Mouse (Mus musculus): ENCODE results near the gene Hist1h2ak.

DNA sequence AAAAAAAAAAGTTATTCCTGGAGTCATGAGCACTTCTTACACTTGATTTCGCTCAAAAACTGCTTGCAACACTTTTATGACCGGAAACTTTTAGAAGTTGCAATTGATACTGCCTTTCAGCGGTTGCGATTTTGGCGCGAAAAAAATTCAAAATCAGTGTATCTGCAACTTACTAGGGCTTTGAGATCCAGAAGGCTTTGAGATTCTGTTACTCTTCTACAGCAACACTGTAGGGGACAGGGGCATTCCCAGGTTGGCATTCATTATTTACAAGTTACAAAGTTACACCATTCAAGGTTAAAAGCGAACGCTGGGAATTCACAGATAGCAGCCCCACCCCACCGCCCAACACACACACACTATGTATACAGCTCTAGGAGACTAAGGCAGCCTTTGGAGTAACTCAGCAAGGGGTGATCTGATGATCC lies 30.1 kb upstream of the Hist1h2ak start:
- TF ChIP-seq GATA1 (IDR thresholded peaks at IDR 0.05; ENCODE audit: borderline replicate concordance, low read length): no peak
- no peak for TF ChIP-seq FLI1 (IDR thresholded peaks at IDR 0.05; ENCODE audit: low read length)
